Mouse (Mus musculus) liver (tissue): Measurements from ENCODE around the gene Zfp512b.
A peak's percentile ranks its signal among the peaks of the same experiment; 100 is the strongest.

ENCODE experiments used
- DNase-seq: peaks from one replicate; pipeline ENCODE4 v3.0.0-alpha.2; 2020; ENCODE audit warnings: mixed read lengths

The Zfp512b gene

GRCm38 (mm10) chr2:181572921-181573920 is 19.4 kb downstream of the Zfp512b start:
- no peak for DNase-seq

- no peak for DNase-seq
Observed at GRCm38 (mm10) chr2:181571941-181572670, 20.5 kb downstream of the Zfp512b start.

- DNase-seq: no peak
Observed at GRCm38 (mm10) chr2:181570921-181571595, 21.5 kb downstream of the Zfp512b start.

- DNase-seq: no peak
Observed at GRCm38 (mm10) chr2:181570375-181570774, 22.2 kb downstream of the Zfp512b start.

DNA sequence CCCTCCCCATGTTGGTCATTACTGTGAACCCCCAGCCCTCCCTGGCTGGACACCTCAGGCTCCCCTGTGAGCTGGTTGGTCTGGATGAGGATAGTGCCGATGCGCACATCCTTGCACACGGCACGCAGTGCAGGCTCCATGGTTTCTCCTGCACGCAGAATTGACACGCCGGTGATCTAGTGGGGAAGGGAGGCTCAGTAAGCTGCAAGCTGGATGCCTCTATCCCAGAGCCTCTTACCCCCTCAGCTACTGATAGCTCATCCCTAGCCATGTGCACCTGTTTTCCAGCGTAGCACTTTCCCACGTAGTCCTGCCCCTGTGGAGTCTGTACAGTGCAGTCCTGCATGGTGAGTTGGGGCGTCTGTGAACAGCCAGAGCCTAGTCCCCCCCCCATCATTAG is 22.7 kb downstream of the Zfp512b start:
- no peak for DNase-seq

DNA sequence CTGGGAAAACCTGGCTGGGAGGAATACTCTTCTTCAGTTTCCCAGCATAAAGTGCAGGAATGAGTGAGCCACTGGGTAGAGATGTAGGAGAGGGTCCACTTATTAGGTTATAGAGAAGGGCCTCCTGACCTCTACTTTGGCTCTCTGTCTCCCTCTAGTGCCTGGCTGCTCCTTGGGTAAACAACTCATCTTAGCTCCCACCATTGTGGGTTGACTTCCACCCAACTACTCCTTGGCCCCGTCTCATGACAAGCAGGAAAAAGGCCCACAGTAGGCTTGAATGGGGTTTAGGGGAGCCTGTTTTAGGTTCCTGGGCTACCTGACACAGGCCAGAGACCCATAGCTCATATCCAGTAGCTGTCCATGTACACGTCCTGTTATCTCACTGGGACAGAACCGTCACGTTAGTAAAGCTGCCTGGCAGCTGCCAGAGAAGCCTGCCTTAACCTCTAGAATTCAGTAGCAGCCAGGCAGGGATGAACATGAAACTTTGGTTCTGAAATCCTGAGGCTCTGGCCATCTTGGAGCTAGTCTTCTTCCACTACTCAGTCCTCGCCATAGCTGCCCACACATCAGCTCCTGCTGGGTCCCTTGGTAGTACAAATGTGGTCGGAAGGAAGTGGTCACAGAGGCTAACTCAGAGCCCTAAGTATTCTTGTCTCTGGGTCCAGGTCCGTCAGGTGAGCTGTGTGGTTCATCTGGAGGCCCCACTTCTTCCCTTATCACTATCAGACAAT is 24.2 kb downstream of the Zfp512b start:
- DNase-seq: peak; percentile 71

DNA sequence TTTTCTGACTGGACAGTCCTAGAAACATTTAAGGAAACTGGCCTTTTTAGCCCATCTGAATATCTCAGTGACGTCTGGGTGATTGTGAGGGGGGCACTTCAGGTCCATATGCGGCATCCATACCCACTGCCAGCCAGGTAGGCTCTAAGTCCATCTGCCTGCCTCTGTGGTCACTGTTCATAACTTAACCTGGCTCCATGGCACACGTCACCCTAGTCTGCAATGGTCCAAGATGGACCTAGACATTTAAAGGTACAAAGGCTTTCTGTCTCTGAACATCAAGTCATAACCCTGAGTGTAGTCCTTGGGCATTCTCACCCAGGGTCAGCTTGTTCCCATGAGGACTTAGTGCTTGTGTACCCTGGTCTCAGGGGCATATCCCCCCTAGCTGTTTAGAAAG is 25.3 kb downstream of the Zfp512b start:
- no peak for DNase-seq

GRCm38 (mm10) chr2:181553772-181554171 is 38.8 kb downstream of the Zfp512b start:
- no peak for DNase-seq

DNA sequence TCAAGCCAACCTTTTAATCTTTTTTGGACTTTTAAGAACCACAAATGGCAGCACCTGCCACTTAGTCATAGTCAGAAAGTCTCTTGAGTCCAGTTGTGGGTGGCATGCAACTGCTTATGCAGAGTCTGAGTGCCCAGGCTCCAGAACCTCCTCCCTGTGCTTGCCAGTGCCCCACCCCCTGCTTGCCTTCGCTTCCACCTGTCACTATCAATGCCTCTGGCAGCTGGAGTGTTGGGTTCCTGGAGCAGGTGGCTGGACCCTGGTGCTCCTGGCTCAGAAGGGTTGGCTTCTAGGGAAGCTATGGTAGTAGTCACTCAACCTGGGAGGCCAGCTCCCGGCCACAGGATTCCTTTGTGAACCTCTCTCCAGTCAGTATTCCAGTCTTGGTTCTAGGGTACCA is 42.4 kb downstream of the Zfp512b start:
- no peak for DNase-seq

- DNase-seq: no peak
Observed at GRCm38 (mm10) chr2:181548682-181549081, 43.9 kb downstream of the Zfp512b start.

- DNase-seq: no peak
Observed at GRCm38 (mm10) chr2:181548227-181548626, 44.4 kb downstream of the Zfp512b start.

DNA sequence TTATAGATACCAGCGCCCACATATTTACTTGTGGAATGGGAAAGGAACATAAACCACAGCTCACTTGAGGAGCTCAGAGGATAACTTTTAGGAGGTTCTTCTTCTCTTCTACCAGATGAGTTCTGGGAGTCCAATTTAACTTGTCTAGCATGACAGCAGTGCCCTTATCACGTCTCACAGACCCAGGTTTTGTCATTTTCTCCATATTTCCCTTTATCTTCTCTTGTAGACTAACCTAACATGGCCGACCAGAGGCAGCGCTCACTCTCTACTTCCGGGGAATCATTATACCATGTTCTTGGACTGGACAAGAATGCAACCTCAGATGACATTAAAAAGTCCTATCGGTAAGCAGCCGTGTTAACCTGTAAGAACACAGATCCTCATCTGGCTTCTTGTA is 46.5 kb downstream of the Zfp512b start:
- DNase-seq: peak; percentile 35

GRCm38 (mm10) chr2:181541761-181542380 is 50.7 kb downstream of the Zfp512b start:
- DNase-seq: no peak

GRCm38 (mm10) chr2:181537444-181538047 is 55.1 kb downstream of the Zfp512b start:
- peak; percentile 33 for DNase-seq

DNA sequence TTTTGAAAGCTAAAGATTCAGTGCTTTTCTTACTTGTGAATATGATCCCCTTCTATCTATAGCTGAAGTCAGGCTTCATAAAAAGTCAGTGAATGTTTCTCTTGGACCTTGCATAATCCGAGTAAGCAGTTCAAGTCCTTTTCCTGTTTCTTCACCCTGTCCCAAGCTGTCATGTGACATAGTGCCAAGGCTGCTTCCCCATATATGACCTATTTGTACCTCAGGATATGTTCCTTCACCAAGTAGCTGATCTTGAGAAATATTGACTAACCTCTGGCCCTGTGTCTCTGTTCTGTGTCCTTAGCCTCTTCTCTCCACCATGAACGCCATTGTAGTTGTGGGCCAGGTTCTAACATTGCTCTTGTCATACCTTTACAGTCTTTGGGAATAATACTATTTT is 56.2 kb downstream of the Zfp512b start:
- no peak for DNase-seq

DNA sequence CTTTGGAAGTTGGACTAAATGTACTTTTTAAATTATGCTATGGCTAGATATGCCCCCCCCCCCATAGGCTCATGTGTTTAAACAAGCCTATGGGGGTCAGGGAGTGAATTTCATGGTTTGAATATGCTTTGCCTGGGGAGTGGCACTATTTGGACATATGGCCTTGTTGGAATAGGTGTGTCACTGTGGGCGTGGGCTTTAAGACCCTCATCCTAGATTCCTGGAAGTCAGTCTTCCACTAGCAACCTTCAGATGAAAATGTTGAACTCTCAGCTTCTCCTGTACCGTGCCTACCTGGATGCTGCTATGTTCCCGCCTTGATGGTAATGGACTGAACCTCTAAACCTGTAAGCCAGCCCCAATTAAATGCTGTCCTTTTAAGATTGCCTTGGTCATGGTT is 60.0 kb downstream of the Zfp512b start:
- DNase-seq: no peak
